8 mouse cellular contexts compared by ENCODE assay signal in genomic region chr6:87582456-87582855, GRCm38 (mm10). TPM values are rescaled to one million over a fixed set of nuclear protein-coding genes. Genes with fewer than 3 reads are reported as not detected.
DNase-seq lines count a peak whose midpoint lies in the region; TF ChIP-seq lines count a peak whose summit lies in the region.

No protein-coding gene starts in this region.

- H3K4me3 ChIP-seq in layer of hippocampus, adult 2 months = no peak overlapping the region

- peak; percentile 37 to 54 for DNase-seq in urinary bladder, adult 18-20 months (ENCODE audit: low spot score in 2 of 2)
- no peak for DNase-seq in urinary bladder, postnatal 10 days (ENCODE audit: low spot score)
- peak; percentile 29 for DNase-seq in heart, adult 8-10 months (ENCODE audit: low spot score)
- peak; percentile 46 for DNase-seq in liver
- peak; percentile 52 for DNase-seq in urinary bladder, postnatal 25 days (ENCODE audit: low spot score)
- no peak for DNase-seq in layer of hippocampus, adult 2 months (ENCODE audit: low spot score in 2 of 2)
- DNase-seq in frontal cortex, postnatal 10 days (ENCODE audit: low spot score in 2 of 2) = no peak
- DNase-seq in thymus, postnatal 10 days (ENCODE audit: low spot score in 2 of 2) = no peak

- H3K27ac ChIP-seq in layer of hippocampus, adult 2 months = no peak overlapping the region

- no peak for TF ChIP-seq CTCF in layer of hippocampus, adult 2 months (conservative IDR thresholded peaks at IDR 0.05)

RNA-seq across cellular contexts. Expression of gene Prokr1, which starts 8.1 kb away (rescaled TPM):
- under 1 TPM; 0.62 to 0.68 (median 0.66) TPM for total RNA-seq in heart, adult 8-10 months (2022)
- total RNA-seq in layer of hippocampus, adult 2 months (2021) = under 1 TPM; 0.08 to 0.17 TPM

RNA-seq across cellular contexts. Expression of gene Arhgap25, which starts 49.4 kb away (rescaled TPM):
- 1 to 10 TPM; 2.4 to 3.6 (median 2.9) TPM for total RNA-seq in heart, adult 8-10 months (2022)
- total RNA-seq in layer of hippocampus, adult 2 months (2021) = 1 to 10 TPM; 2.5 to 2.9 TPM

Comparison
In these comparisons a context has a peak if more than half of its experiments do, and no peak if none do; other contexts are left out.
1. DNase-seq: peak in urinary bladder, adult 18-20 months (2 of 2), heart, adult 8-10 months (single experiment), liver (single experiment) and urinary bladder, postnatal 25 days (single experiment); none in urinary bladder, postnatal 10 days (single experiment), layer of hippocampus, adult 2 months (0 of 2), frontal cortex, postnatal 10 days (0 of 2) and thymus, postnatal 10 days (0 of 2).